Mouse (Mus musculus): ENCODE measurements around the gene Olfr313. TPM values are rescaled to one million over a fixed set of nuclear protein-coding genes. Genes with fewer than 3 reads are reported as not detected.
"Not testable (repeated sequence)": the region's sequence is repeated elsewhere in the genome, so short reads cannot be mapped to it uniquely, and the experiment has no call there.

Gene Olfr313
- polyA plus RNA-seq, 1 experiment from 2014 or later, result not detected

DNA sequence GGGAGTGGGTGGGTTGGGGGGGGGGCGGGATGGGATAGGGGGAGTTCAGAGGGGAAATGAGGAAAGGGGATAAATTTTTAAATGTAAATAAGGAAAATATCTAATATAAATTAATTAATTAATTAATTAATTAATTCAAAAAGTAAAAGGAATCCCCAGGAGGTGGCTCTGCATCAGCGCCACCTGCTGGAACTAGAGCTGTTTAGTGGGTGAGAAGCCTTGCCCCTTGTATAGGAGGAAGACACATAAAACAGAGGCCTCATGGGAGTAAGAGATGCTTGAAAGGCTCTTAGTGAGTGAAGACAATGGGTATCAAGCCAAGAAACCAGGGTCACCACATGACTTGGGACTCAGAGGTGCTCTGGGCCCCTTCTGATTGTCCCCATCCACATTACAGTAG, 18.9 kb upstream of the Olfr313 start:
- Histone ChIP-seq H3K36me3 (ENCODE audit: control insufficient read depth, insufficient read depth) (no peaks in the 10 kb centered on the region), H3K27me3 (ENCODE audit: control insufficient read depth, insufficient read depth, low read depth, low read length) (no peaks in the 10 kb centered on the region), H3K27ac (ENCODE audit: low read length) (no peak overlapping the region), H3K9me3 (replicated peaks; ENCODE audit: control insufficient read depth, low read length) (no peaks in the 10 kb centered on the region), H3K4me3 (ENCODE audit: low read depth, low read length) (no peak overlapping the region), H3K4me1 (ENCODE audit: control insufficient read depth, low read depth, low read length) (no peaks in the 10 kb centered on the region), H3K9ac (ENCODE audit: low read depth, low read length) (no peak overlapping the region), H3K4me2 (ENCODE audit: low read depth, low read length) (no peak overlapping the region)
- 81% methylated on average over 2 of the region's 2 CpGs for WGBS (ENCODE audit: insufficient replicate concordance)
- no peak for ATAC-seq (ENCODE audit: low read depth)

DNA sequence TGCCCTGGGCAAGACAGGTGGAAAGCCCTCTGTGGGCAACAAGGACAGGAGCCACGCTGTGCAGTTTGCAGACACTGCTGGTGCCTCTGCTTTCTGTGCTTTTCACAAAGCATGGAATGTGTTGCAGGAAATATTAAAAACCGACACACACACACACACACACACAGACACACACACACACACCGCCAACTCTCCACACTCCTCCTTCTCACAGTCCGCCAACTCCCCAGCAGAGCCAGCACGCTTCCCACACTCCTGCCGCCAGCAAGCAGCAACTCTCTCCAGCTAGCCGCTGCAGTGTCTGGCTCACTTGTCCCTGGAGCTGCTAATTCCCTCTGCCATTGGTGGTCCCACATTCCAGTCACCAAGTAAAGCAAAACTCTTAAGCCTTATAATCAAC, 17.9 kb upstream of the Olfr313 start:
- no peaks in the 10 kb centered on the region for H3K4me1 ChIP-seq (ENCODE audit: control insufficient read depth, low read depth, low read length)
- H3K27ac ChIP-seq (ENCODE audit: low read length), result no peak overlapping the region
- no peaks in the 10 kb centered on the region for H3K9me3 ChIP-seq (replicated peaks; ENCODE audit: control insufficient read depth, low read length)
- H3K4me2 ChIP-seq (ENCODE audit: low read depth, low read length), result no peak overlapping the region
- no peak for ATAC-seq (ENCODE audit: low read depth)
- no peak overlapping the region for H3K4me3 ChIP-seq (ENCODE audit: low read depth, low read length)
- no peak overlapping the region for H3K9ac ChIP-seq (ENCODE audit: low read depth, low read length)
- H3K27me3 ChIP-seq (ENCODE audit: control insufficient read depth, insufficient read depth, low read depth, low read length), result no peaks in the 10 kb centered on the region
- 62% methylated on average over 7 of the region's 7 CpGs for WGBS (ENCODE audit: insufficient replicate concordance)
- no peaks in the 10 kb centered on the region for H3K36me3 ChIP-seq (ENCODE audit: control insufficient read depth, insufficient read depth)

DNA sequence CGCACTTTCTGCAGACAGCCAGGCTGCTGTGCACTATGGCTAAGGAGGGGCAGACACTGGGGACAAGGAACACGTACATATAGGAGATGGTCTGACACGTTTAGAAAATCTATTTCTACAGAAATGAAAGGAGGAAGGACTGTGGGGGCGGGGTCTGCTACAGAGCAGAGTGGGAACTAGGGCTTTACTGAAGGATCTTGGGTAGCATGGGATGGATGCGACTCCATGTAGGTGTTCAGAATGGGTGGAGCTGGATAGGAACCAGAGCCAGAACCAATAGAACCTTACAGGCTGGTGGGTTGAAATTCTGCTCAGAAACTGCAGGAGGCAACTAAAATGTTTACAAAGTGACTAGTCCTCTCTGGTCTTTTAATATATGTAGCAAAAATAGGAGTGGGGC, 15.1 kb upstream of the Olfr313 start:
- Histone ChIP-seq H3K27me3 (ENCODE audit: control insufficient read depth, insufficient read depth, low read depth, low read length) (no peaks in the 10 kb centered on the region), H3K36me3 (ENCODE audit: control insufficient read depth, insufficient read depth) (no peaks in the 10 kb centered on the region), H3K4me3 (ENCODE audit: low read depth, low read length) (no peak overlapping the region), H3K27ac (ENCODE audit: low read length) (no peak overlapping the region), H3K4me1 (ENCODE audit: control insufficient read depth, low read depth, low read length) (no peaks in the 10 kb centered on the region; the same call in 1 of the 2 replicates), H3K4me2 (ENCODE audit: low read depth, low read length) (no peak overlapping the region), H3K9ac (ENCODE audit: low read depth, low read length) (no peak overlapping the region), H3K9me3 (replicated peaks; ENCODE audit: control insufficient read depth, low read length) (no peaks in the 10 kb centered on the region)
- WGBS (ENCODE audit: insufficient replicate concordance), result 46% methylated on average over 5 of the region's 5 CpGs
- ATAC-seq (ENCODE audit: low read depth), result no peak

DNA sequence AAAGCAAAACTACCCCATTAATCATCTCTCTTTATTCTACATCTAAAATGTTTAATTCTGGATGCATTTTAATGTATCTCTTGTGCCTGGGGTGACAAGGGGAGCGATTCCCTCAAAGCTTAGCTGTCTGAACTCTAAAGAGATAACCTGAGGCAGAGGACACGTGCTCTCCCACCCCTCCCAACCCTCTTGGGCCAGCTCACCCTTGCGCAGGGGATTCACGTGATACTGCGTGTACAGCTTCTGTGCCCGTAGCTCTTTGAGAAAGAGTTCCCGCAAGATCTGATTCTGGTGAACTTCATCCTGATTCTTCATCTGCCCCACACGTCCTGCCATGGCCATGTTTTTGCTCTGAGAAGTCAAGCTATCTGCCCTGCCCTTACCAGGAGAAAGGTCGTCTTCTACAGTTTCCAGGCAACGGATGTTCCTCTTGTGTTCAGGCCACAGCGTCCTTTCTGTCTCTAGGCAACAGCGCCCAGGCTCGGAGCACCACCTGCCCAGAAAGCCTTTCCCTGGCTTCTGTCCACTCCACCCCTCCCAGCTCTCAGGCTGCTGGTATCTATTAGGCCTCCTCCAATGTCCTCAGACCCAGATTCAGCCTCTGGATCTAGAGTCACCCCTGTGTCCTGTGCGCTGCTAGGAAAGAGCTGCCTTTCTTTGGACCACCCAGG, 13.1 kb upstream of the Olfr313 start, which contains the start of gene Fam183b:
Gene Fam183b, minus strand, starts transcription at position 403 of the 671 bp plus-strand sequence.
- no peak within 1 kb of the TSS for H3K4me3 ChIP-seq (ENCODE audit: low read depth, low read length)
- no peaks in the 10 kb centered on the region for H3K36me3 ChIP-seq (ENCODE audit: control insufficient read depth, insufficient read depth)
- H3K27me3 ChIP-seq (ENCODE audit: control insufficient read depth, insufficient read depth, low read depth, low read length), result no peaks in the 10 kb centered on the region
- 39% methylated on average over 14 of the region's 14 CpGs for WGBS (ENCODE audit: insufficient replicate concordance)
- no peak within 1 kb of the TSS for H3K27ac ChIP-seq (ENCODE audit: low read length)
- no peaks in the 10 kb centered on the region; the same call in 1 of the 2 replicates for H3K4me1 ChIP-seq (ENCODE audit: control insufficient read depth, low read depth, low read length)
- ATAC-seq (ENCODE audit: low read depth), result no peak
- H3K4me2 ChIP-seq (ENCODE audit: low read depth, low read length), result no peak within 1 kb of the TSS
- no peaks in the 10 kb centered on the region for H3K9me3 ChIP-seq (replicated peaks; ENCODE audit: control insufficient read depth, low read length)
- H3K9ac ChIP-seq (ENCODE audit: low read depth, low read length), result no peak within 1 kb of the TSS

DNA sequence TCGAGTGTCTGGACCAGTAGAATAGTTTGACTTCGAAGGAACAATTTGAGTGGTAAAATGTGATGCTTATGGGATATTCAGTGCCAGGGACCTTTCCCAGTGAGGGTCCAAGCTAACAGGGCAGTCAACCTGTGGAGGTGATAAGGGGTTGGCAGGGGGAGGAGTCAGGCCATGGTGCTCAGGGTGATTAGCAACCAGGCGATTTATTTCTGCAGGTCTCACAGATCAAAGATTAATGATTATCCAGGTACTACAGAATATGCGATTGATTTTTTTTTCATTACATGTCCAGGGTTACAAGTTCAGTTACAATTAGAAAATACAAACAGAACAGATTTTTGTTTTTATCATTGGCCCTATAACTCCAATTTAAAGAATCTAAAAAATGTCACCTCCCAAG, 10.9 kb upstream of the Olfr313 start:
- no peak overlapping the region for H3K4me3 ChIP-seq (ENCODE audit: low read depth, low read length)
- no peaks in the 10 kb centered on the region for H3K9me3 ChIP-seq (replicated peaks; ENCODE audit: control insufficient read depth, low read length)
- H3K4me2 ChIP-seq (ENCODE audit: low read depth, low read length), result no peak overlapping the region
- no peaks in the 10 kb centered on the region for H3K27me3 ChIP-seq (ENCODE audit: control insufficient read depth, insufficient read depth, low read depth, low read length)
- no peaks in the 10 kb centered on the region; the same call in 1 of the 2 replicates for H3K4me1 ChIP-seq (ENCODE audit: control insufficient read depth, low read depth, low read length)
- no peak overlapping the region for H3K27ac ChIP-seq (ENCODE audit: low read length)
- ATAC-seq (ENCODE audit: low read depth), result no peak
- 43% methylated on average over 4 of the region's 4 CpGs for WGBS (ENCODE audit: insufficient replicate concordance)
- no peak overlapping the region for H3K9ac ChIP-seq (ENCODE audit: low read depth, low read length)
- H3K36me3 ChIP-seq (ENCODE audit: control insufficient read depth, insufficient read depth), result no peaks in the 10 kb centered on the region

DNA sequence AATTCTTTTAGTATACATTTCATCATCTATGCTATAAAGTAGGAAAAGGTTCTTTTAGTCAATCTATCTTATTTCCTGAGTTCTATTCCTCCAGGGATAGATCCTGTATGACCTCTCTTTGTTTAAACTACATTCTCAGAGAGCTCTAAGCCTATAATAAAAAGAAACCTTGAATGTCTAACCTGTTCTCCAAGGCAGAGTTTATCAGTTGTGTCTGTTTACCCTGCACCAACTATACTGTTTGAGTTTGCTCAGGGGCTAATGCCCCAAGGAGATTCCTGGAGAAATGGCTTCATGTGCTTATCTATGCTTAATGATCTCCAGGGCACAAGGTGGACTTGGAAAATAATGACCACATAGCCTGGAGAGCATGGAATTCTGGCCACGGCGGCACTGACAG, 10.4 kb upstream of the Olfr313 start:
- WGBS (ENCODE audit: insufficient replicate concordance), result 55% methylated on average over 2 of the region's 2 CpGs
- Histone ChIP-seq H3K4me2 (ENCODE audit: low read depth, low read length) (no peak overlapping the region), H3K4me1 (ENCODE audit: control insufficient read depth, low read depth, low read length) (no peaks in the 10 kb centered on the region; the same call in 1 of the 2 replicates), H3K27me3 (ENCODE audit: control insufficient read depth, insufficient read depth, low read depth, low read length) (no peaks in the 10 kb centered on the region), H3K4me3 (ENCODE audit: low read depth, low read length) (no peak overlapping the region), H3K9ac (ENCODE audit: low read depth, low read length) (no peak overlapping the region), H3K27ac (ENCODE audit: low read length) (no peak overlapping the region), H3K36me3 (ENCODE audit: control insufficient read depth, insufficient read depth) (no peaks in the 10 kb centered on the region), H3K9me3 (replicated peaks; ENCODE audit: control insufficient read depth, low read length) (no peaks in the 10 kb centered on the region)
- ATAC-seq (ENCODE audit: low read depth), result no peak

DNA sequence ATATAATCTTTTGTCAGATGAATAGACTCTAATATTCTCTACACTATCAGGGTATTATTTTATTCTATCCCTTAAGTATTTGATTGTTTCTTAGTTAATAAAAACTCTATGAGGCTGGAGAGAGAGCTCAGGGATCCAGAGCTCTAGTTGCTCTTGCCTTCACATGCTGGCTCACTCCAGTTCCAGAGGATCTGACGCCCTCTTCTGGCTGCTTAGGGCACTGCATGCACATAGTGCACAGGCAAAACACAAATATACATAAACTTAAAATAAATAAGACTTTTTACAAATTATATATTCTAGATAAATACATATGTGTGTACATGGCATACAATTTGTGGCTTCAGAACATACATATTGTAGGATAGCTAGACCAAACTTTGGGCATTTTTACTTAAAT, 2.8 kb upstream of the Olfr313 start:
- Histone ChIP-seq H3K36me3 (ENCODE audit: control insufficient read depth, insufficient read depth) (no peaks in the 10 kb centered on the region), H3K27ac (ENCODE audit: low read length) (no peak overlapping the region), H3K27me3 (ENCODE audit: control insufficient read depth, insufficient read depth, low read depth, low read length) (no peaks in the 10 kb centered on the region), H3K4me3 (ENCODE audit: low read depth, low read length) (no peak overlapping the region), H3K4me2 (ENCODE audit: low read depth, low read length) (no peak overlapping the region), H3K4me1 (ENCODE audit: control insufficient read depth, low read depth, low read length) (no peaks in the 10 kb centered on the region), H3K9ac (ENCODE audit: low read depth, low read length) (no peak overlapping the region), H3K9me3 (replicated peaks; ENCODE audit: control insufficient read depth, low read length) (no peaks in the 10 kb centered on the region)
- 5% methylated on average over 1 of the region's 1 CpGs for WGBS (ENCODE audit: insufficient replicate concordance)
- no peak for ATAC-seq (ENCODE audit: low read depth)

DNA sequence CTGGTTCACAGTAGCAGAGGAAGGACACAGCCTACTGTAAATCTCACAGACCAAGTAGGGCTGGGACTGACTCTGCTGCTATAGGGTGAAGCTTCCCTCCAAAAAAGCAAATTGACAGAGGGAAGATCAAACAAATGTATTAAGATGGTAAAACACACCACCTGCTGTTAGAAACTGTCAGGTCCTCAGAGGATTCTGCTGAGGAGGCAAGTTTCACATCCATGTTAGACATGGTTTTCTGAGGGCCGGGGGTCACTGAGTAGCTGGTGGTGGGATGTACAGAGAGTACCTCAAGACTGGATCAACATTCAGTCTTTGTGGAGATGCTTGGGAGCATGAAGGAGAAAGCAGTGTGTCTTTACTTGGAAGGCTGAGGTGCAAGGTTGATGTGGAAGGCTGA, 876 bp downstream of the Olfr313 start:
- H3K36me3 ChIP-seq (ENCODE audit: control insufficient read depth, insufficient read depth), result no peaks in the 10 kb centered on the region
- no peak overlapping the region for H3K4me3 ChIP-seq (ENCODE audit: low read depth, low read length)
- WGBS (ENCODE audit: insufficient replicate concordance), result 58% methylated on average over 1 of the region's 1 CpGs

DNA sequence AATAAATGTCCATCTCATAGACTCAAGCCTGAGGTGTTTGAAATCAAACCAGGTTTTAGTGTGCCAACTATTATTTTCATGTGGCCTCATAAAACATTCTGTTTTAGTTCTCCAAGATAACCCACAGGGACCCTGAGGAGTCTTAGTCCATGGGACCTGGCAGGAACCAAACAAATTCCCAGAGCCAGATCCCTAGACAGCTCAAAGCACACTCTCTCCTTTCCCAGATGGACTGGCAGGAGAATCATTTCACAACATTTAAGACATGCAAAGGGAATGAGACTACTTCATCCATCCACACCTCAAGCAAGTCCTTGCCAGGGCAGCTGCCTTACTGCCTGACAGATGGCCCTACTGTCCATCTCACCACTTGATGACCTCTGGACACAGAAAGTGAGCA, 14.1 kb downstream of the Olfr313 start, which contains the start of gene Olfr312:
Gene Olfr312, plus strand, starts transcription at position 301 of the 400 bp plus-strand sequence.
- H3K36me3 ChIP-seq (ENCODE audit: control insufficient read depth, insufficient read depth); H3K4me2 ChIP-seq (ENCODE audit: low read depth, low read length); H3K27me3 ChIP-seq (ENCODE audit: control insufficient read depth, insufficient read depth, low read depth, low read length); H3K9me3 ChIP-seq (replicated peaks; ENCODE audit: control insufficient read depth, low read length); H3K4me1 ChIP-seq (ENCODE audit: control insufficient read depth, low read depth, low read length); ATAC-seq (ENCODE audit: low read depth); H3K4me3 ChIP-seq (ENCODE audit: low read depth, low read length); H3K9ac ChIP-seq (ENCODE audit: low read depth, low read length); H3K27ac ChIP-seq (ENCODE audit: low read length): not testable (repeated sequence)

More for the DNA sequence above, 876 bp downstream of the Olfr313 start:
- Histone ChIP-seq H3K27me3 (ENCODE audit: control insufficient read depth, insufficient read depth, low read depth, low read length) (no peaks in the 10 kb centered on the region), H3K4me1 (ENCODE audit: control insufficient read depth, low read depth, low read length) (no peaks in the 10 kb centered on the region), H3K9me3 (replicated peaks; ENCODE audit: control insufficient read depth, low read length) (no peaks in the 10 kb centered on the region), H3K4me2 (ENCODE audit: low read depth, low read length) (no peak overlapping the region), H3K9ac (ENCODE audit: low read depth, low read length) (no peak overlapping the region), H3K27ac (ENCODE audit: low read length) (no peak overlapping the region)
- ATAC-seq (ENCODE audit: low read depth), result no peak

Data from liver, embryonic 16.5 days (tissue).